Mouse (Mus musculus) kidney, embryonic 16.5 days (tissue): ENCODE results near the gene Slc16a8. TPM values are rescaled to one million over a fixed set of nuclear protein-coding genes. Genes with fewer than 3 reads are reported as not detected.

Experiments
- ATAC-seq: fragments of 200-750 bp; cut with Nextera tagmentation; 2 replicates; pipeline ENCODE4 v1.8.0; 2017; ENCODE audit warnings: moderate TSS enrichment; ENCODE audit not compliant: low FRiP score, low TSS enrichment
- H3K27ac ChIP-seq: fragments of 300-500 bp; sonication (generic); 2 replicates; pipeline ENCODE4 v1.5.1; 2014; ENCODE audit warnings: low read length
- H3K27me3 ChIP-seq: fragments of 300-500 bp; sonication (generic); 2 replicates; pipeline ENCODE4 v1.6.1; 2014; ENCODE audit warnings: low read length, control low read depth, mixed read lengths; ENCODE audit not compliant: insufficient read depth
- H3K36me3 ChIP-seq: fragments of 300-500 bp; sonication (generic); 2 replicates; pipeline ENCODE4 v1.6.1; 2014; ENCODE audit warnings: low read length, control low read depth, mixed read lengths; ENCODE audit not compliant: insufficient read depth
- H3K4me1 ChIP-seq: fragments of 300-500 bp; sonication (generic); 2 replicates; pipeline ENCODE4 v1.6.1; 2014; ENCODE audit warnings: low read length, control low read depth, mixed read lengths; ENCODE audit not compliant: insufficient read depth
- H3K4me2 ChIP-seq: fragments of 300-500 bp; sonication (generic); replicated peaks from 2 replicates; pipeline ENCODE4 v1.6.1; 2014; ENCODE audit warnings: low read depth, low read length
- H3K4me3 ChIP-seq: fragments of 300-500 bp; sonication (generic); 2 replicates; pipeline ENCODE4 v1.5.1; 2014; ENCODE audit warnings: mild to moderate bottlenecking, low read length
- H3K9ac ChIP-seq: fragments of 300-500 bp; sonication (generic); replicated peaks from 2 replicates; pipeline ENCODE4 v1.6.1; 2014; ENCODE audit warnings: low read length
- H3K9me3 ChIP-seq: fragments of 300-500 bp; sonication (generic); 2 replicates; pipeline ENCODE4 v1.6.1; 2016; ENCODE audit warnings: low read length, control low read depth
- WGBS: fragments of 180-500 bp; shearing (Covaris S2); extraction: QIAGEN DNeasy Blood & Tissue Kit; methylation state at CpG from one replicate; pipeline ENCODE4 v1.1.7; 2014; 5-methylcytosine and 5-hydroxymethylcytosine counted together
- polyA plus RNA-seq: library from polyadenylated mRNA; unstranded; fragments of >200 nt; fragmentation: Nextera tagmentation; extraction: Ambion mirVana; gene quantifications from 2 replicates; pipeline ENCODE4 v1.2.1, GENCODE M21; 2015

Gene Slc16a8
- polyA plus RNA-seq, 1 experiment from 2014 or later = 0.24 TPM

DNA sequence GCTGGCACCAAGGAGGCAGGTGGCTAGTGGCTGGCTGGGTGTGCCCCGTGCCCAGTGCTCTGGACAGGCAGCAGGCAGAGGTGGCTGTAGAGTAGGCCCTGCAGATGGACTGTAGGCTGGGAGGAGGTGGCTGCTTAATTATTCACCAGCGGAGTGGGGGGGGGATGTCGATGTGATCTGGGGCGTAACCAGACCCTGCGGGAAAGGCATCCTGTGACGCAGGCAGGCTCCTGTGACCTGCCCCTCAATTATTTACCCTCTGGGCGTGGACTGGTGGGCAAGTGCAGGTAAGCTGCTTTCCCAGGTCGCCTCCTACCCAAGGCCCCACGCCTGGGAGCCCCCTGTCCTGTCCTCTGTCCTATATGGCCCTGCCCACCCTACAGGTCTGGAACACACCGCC is 30.8 kb upstream of the Slc16a8 start, which contains the start of gene Baiap2l2:
Gene Baiap2l2, minus strand, starts transcription at position 139 of the 400 bp plus-strand sequence.
- Histone ChIP-seq H3K4me1 (peaks cover 5% of the 10 kb centered on the region; the same call in 1 of the 2 replicates), H3K9me3 (no peaks in the 10 kb centered on the region), H3K4me2 (peak within 1 kb of the TSS; percentile 39), H3K27ac (peak within 1 kb of the TSS; percentile 87), H3K9ac (peak within 1 kb of the TSS; percentile 51), H3K27me3 (no peaks in the 10 kb centered on the region), H3K4me3 (peak within 1 kb of the TSS; percentile 22), H3K36me3 (no peaks in the 10 kb centered on the region; the same call in none of the 2 replicates)
- WGBS = 39% methylated on average over 10 of the region's 10 CpGs
- peak; percentile 82 for ATAC-seq

DNA sequence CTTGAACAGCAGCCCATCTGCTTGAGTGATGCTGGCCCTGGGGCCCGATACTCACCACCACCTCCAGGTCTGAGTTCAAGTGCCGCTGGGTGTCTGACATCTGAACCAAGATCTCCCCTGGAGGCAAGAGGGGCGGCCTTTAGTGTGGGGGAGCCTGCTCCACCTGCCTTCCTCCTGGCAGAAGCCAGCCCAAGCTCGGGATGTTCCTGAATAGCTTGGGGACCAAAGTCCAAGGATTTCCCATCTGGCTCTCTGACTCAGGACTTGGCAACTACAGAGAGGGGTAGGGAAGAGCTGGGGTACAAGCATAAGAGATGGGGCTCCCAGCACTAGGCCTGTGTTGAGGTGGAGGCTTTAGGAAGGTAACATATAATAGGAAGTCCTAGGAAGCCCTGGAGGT is 28.8 kb upstream of the Slc16a8 start:
- Histone ChIP-seq H3K4me3 (no peak overlapping the region), H3K4me1 (peaks cover 5% of the 10 kb centered on the region; the same call in 1 of the 2 replicates), H3K27me3 (no peaks in the 10 kb centered on the region), H3K36me3 (no peaks in the 10 kb centered on the region; the same call in none of the 2 replicates), H3K4me2 (no peak overlapping the region), H3K9me3 (no peaks in the 10 kb centered on the region), H3K9ac (no peak overlapping the region), H3K27ac (no peak overlapping the region)
- no peak for ATAC-seq
- WGBS = 80% methylated on average over 4 of the region's 4 CpGs

DNA sequence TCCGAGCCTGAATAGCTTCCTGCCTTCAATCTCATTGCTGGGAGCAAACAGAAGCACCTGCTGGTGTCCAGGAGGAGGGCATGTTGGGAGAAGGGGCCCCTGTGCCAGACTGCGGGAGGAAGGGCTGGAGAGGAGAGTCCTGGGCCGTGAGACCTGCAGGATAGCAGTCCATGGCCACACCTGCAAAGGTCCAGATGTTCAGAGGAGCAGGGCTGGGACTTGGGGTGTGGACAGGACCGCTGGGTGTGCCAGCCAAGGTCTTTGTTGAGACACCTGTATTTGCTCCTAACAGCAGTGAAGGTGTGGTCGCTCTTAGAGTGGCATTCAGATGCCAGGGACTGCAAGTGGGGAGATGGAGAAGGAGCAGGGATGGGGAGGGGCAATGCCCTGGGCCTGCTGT is 27.9 kb upstream of the Slc16a8 start:
- peaks cover 5% of the 10 kb centered on the region; the same call in 1 of the 2 replicates for H3K4me1 ChIP-seq

DNA sequence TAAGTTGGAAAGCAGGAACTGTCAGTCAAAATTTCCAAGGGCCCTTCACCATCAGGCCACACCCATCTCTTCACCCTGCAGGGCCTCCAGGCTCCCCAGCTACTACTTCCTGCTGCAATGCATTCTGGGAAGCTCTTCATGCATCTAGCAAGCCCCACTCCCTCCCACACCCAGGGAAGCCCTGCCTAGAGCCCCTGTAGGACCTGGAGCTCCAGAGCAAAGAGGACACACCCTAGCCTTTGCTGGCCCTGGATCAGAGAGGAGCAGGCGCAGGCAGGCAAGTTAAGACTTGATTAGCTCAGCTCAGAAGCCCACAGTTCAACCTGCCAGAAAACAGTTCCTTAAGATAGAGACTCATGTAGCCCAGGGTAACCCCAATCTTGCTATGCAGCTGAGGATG is 26.8 kb upstream of the Slc16a8 start:
- H3K9me3 ChIP-seq = peaks cover 4% of the 10 kb centered on the region; the same call in 1 of the 2 replicates
- H3K36me3 ChIP-seq = no peaks in the 10 kb centered on the region; the same call in 1 of the 2 replicates
- H3K4me3 ChIP-seq = no peak overlapping the region
- no peaks in the 10 kb centered on the region for H3K27me3 ChIP-seq
- peaks cover 5% of the 10 kb centered on the region; the same call in 1 of the 2 replicates for H3K4me1 ChIP-seq
- no peak overlapping the region for H3K4me2 ChIP-seq
- H3K27ac ChIP-seq = no peak overlapping the region
- ATAC-seq = no peak
- WGBS = 75% methylated on average over 1 of the region's 1 CpGs
- H3K9ac ChIP-seq = no peak overlapping the region

More for the DNA sequence above, 27.9 kb upstream of the Slc16a8 start:
- Histone ChIP-seq H3K9ac (no peak overlapping the region), H3K27me3 (no peaks in the 10 kb centered on the region), H3K4me3 (no peak overlapping the region), H3K9me3 (no peaks in the 10 kb centered on the region), H3K27ac (no peak overlapping the region), H3K36me3 (no peaks in the 10 kb centered on the region; the same call in none of the 2 replicates), H3K4me2 (no peak overlapping the region)
- no peak for ATAC-seq
- 74% methylated on average over 5 of the region's 5 CpGs for WGBS

DNA sequence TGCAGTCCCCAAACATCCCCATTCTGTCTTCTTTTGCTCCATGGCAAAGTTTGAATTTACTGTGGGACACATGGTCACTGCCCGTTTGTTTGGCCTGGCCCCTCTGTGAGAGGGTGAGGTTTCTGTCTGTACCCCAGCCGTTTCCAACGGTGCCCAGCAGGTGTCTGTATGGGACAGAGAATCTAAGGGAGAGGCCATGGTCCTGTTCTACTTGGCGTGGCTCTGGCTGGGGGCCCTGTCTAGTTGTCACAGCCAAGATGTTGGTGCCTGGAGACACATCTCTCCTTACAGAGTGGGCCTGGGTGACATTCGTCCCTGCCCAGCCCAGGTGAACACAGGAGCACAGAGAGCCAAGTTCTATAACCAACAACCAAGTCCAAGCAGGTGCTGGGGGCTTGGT is 26.3 kb upstream of the Slc16a8 start:
- no peak overlapping the region for H3K27ac ChIP-seq
- no peak overlapping the region for H3K4me2 ChIP-seq
- peaks cover 4% of the 10 kb centered on the region; the same call in 1 of the 2 replicates for H3K4me1 ChIP-seq
- ATAC-seq = no peak
- 63% methylated on average over 5 of the region's 5 CpGs for WGBS
- H3K9me3 ChIP-seq = peaks cover 4% of the 10 kb centered on the region; the same call in 1 of the 2 replicates
- H3K27me3 ChIP-seq = no peaks in the 10 kb centered on the region
- H3K4me3 ChIP-seq = no peak overlapping the region
- H3K9ac ChIP-seq = no peak overlapping the region
- H3K36me3 ChIP-seq = no peaks in the 10 kb centered on the region

DNA sequence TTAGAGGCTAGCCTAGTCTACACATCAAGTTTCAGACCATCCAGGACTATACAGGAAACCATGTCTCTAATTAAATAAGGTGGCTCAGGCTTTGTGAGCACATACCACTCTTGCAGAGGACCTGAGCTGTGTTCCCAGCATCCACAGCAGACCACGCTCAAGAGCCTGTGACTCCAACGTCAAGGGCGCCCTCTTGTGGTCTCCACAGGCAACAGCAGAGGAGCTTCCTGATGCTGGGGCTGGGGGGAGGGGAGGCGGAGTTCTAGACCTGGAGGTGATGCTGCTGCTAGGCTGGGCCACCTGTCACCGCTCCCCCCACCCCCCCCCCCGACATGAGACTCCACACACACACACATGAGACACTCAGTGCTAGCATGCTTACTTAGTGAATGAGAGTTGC is 25.6 kb upstream of the Slc16a8 start:
- ATAC-seq = no peak
- H3K9me3 ChIP-seq = peaks cover 4% of the 10 kb centered on the region; the same call in 1 of the 2 replicates
- WGBS = 19% methylated on average over 6 of the region's 6 CpGs

DNA sequence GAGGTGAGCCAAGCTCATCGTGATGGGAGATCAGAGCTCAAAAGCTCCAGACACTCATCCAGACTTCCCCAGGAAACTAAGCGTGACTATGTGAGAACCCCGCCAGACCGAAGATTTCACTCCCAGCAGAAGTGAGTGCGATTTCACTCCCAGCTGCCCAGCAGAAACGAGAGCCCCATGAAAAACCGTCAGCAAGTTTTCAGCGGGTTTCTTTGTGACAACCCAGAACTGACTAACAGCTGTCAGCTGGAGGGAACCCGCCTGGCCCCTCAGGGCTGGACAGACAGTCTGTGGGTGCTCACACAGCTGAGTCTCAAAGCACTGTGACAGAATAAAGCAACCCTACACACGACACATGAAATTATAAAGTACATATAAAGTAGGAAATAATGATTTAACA is 23.2 kb upstream of the Slc16a8 start:
- H3K27me3 ChIP-seq = no peaks in the 10 kb centered on the region
- no peak overlapping the region for H3K9ac ChIP-seq
- no peaks in the 10 kb centered on the region for H3K36me3 ChIP-seq
- H3K4me3 ChIP-seq = no peak overlapping the region
- no peak overlapping the region for H3K4me2 ChIP-seq
- no peak overlapping the region for H3K27ac ChIP-seq
- ATAC-seq = no peak
- H3K9me3 ChIP-seq = peaks cover 4% of the 10 kb centered on the region; the same call in 1 of the 2 replicates
- WGBS = 58% methylated on average over 10 of the region's 10 CpGs
- no peaks in the 10 kb centered on the region for H3K4me1 ChIP-seq

More for the DNA sequence above, 25.6 kb upstream of the Slc16a8 start:
- no peak overlapping the region for H3K4me3 ChIP-seq
- H3K4me2 ChIP-seq = no peak overlapping the region
- no peaks in the 10 kb centered on the region for H3K27me3 ChIP-seq
- no peak overlapping the region for H3K9ac ChIP-seq
- H3K4me1 ChIP-seq = no peaks in the 10 kb centered on the region; the same call in 1 of the 2 replicates
- H3K36me3 ChIP-seq = no peaks in the 10 kb centered on the region
- H3K27ac ChIP-seq = no peak overlapping the region

DNA sequence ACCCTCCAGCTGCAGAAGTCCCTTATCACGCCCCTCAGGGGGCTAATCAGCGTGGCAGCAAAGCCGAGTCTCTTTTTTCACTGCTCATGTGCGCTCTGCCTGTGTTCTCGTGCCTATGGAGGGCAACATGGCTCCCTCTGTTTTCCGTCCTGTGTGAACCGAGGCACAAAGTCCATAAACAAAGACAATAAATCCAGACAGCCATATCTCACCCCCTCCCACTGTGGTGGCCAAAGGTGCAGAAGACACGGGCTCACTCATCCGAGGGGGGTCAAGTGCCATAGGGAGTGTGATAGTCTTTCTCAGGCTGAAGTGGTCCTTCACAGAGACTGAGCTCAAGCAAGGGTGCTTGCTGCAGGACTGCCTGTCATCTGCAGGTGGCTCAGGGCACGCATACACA is 18.5 kb upstream of the Slc16a8 start:
- no peaks in the 10 kb centered on the region for H3K36me3 ChIP-seq
- H3K4me2 ChIP-seq = no peak overlapping the region
- 40% methylated on average over 10 of the region's 10 CpGs for WGBS
- H3K27me3 ChIP-seq = no peaks in the 10 kb centered on the region
- H3K9me3 ChIP-seq = peaks cover 4% of the 10 kb centered on the region; the same call in 1 of the 2 replicates
- ATAC-seq = no peak
- H3K4me3 ChIP-seq = no peak overlapping the region
- H3K4me1 ChIP-seq = peaks cover 12% of the 10 kb centered on the region
- no peak overlapping the region for H3K9ac ChIP-seq
- H3K27ac ChIP-seq = no peak overlapping the region

DNA sequence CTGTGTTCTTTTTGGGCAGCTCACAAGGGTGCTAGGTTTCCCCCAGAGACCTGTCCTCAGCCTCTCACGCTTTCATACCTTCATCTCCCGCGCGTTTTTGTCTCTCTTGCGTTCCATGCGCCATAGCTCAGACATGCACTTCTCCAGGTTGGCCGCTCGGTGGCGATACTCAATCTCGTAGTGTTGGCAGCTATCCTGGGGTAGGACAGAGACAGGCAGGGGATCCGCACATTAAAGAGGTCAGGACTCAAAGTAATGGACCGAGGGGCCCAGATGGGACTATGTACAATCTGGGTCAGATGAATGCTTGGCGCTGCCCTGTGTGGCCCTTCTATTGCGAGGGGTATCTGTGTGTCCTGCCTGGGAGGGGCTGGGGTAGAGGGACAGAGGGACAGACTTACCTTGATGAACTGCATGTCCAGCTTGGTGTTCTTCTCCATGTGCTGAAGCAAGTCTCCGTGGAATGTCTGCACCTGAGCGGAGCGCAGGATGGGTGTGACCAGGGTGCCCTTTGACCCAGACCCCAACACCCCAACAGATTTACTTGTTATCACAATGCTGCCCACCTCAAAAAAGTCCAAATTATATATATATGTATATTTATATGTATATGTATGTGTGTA is 16.7 kb upstream of the Slc16a8 start:
- H3K9me3 ChIP-seq = no peaks in the 10 kb centered on the region
- ATAC-seq = peak; percentile 55; the same call in 1 of the 2 replicates
- H3K36me3 ChIP-seq = no peaks in the 10 kb centered on the region
- H3K27ac ChIP-seq = no peak overlapping the region
- peaks cover 12% of the 10 kb centered on the region for H3K4me1 ChIP-seq
- H3K27me3 ChIP-seq = no peaks in the 10 kb centered on the region
- H3K4me3 ChIP-seq = peak overlapping the region; percentile 40
- peak overlapping the region; percentile 55 for H3K4me2 ChIP-seq
- peak overlapping the region; percentile 58; the same call in 1 of the 2 replicates for H3K9ac ChIP-seq
- 17% methylated on average over 17 of the region's 17 CpGs for WGBS
